Mouse (Mus musculus) lung, adult 2 months (tissue): ENCODE results near the gene Cd19.

Source experiments
- CTCF ChIP-seq: fragments of 200-500 bp; IDR thresholded peaks from 2 replicates; pipeline ENCODE4 v1.5.1; 2011; ENCODE audit warnings: mild to moderate bottlenecking, low read length, control low read depth; ENCODE audit not compliant: insufficient read depth
- POLR2A ChIP-seq: fragments of 200-500 bp; IDR thresholded peaks from 2 replicates; pipeline ENCODE4 v1.6.1; 2011; ENCODE audit warnings: low read depth, mild to moderate bottlenecking, control low read depth, low read length, borderline replicate concordance; ENCODE audit errors: extremely low read depth

GRCm38 (mm10) chr7:126450641-126451040 is 36.0 kb upstream of the Cd19 start:
- TF ChIP-seq CTCF (no peak), POLR2A (no peak)
